Mouse (Mus musculus): ENCODE data around the gene Tas1r1. TPM values are rescaled to one million over a fixed set of nuclear protein-coding genes. Genes with fewer than 3 reads are reported as not detected.

The Tas1r1 gene
- 0.24 and 0.67 TPM in 2 replicates for polyA plus RNA-seq (2014; fragmentation: Nextera tagmentation; extraction: Ambion mirVana)

DNA sequence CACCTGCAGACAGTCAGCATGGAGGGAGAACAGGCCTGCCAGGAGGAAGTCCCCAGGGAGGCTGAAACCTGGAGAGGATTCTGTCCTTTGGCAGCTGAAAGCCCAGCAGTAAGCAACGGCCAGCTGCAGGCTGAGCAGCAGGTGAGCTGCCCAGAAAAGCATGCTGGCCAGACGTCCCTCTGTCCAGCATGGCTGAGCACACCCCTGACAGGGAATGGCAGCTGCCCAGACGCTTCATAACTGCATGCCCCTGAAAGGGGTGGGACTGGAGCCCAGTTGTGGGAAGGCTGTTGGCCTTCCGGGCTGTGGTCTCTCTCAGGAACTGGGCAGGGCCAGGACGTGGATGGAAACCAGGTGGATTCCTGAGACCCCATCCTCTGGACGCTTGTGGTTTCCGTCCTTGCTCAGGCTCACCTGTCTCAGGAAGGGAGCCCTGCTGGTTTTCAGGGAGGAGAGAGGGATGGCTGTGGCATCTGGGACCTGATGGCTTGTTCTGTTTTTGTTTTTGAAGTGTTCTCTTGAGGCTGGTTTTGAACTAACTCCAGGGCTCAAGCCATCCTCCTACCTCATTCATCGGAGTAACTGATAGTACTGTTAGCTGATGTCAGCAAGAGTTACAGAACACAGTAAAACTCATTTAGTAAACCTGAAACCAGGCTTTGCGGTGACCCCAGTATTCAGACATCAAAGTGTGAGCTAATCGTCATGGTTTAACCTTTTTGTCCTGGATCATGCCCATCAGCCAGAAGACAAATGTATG lies at the start of gene Tas1r1:
TSS of gene Tas1r1 (minus strand) at position 344 of the 760 bp plus-strand sequence.
- Histone ChIP-seq H3K4me2 (ENCODE audit: low read depth, low read length, severe bottlenecking) (peak within 1 kb of the TSS; percentile 61), H3K27ac (ENCODE audit: low read depth, low read length) (no peak within 1 kb of the TSS), H3K4me3 (ENCODE audit: low read depth, low read length) (peak within 1 kb of the TSS; percentile 99), H3K9me3 (ENCODE audit: control insufficient read depth, low read length) (no peaks in the 10 kb centered on the region), H3K4me1 (replicated peaks; ENCODE audit: control insufficient read depth, insufficient read depth, low read length) (peaks cover 9% of the 10 kb centered on the region), H3K9ac (ENCODE audit: low read length) (peak within 1 kb of the TSS; percentile 92), H3K27me3 (ENCODE audit: control insufficient read depth, insufficient read depth, low read length) (no peaks in the 10 kb centered on the region), H3K36me3 (ENCODE audit: control insufficient read depth, insufficient read depth, low read length) (peaks cover 15% of the 10 kb centered on the region)
- DNase-seq (ENCODE audit: low spot score) (no peak), ATAC-seq (replicated peaks; ENCODE audit: low FRiP score) (no peak)
- WGBS: 50% methylated on average over 10 of the region's 10 CpGs

GRCm38 (mm10) chr4:152088133-152088532 lies 49.8 kb upstream of the Tas1r1 start:
- DNase-seq (ENCODE audit: low spot score) (no peak), ATAC-seq (replicated peaks; ENCODE audit: low FRiP score) (no peak)
- H3K4me3 ChIP-seq (ENCODE audit: low read depth, low read length): no peak overlapping the region
- no peak overlapping the region for H3K9ac ChIP-seq (ENCODE audit: low read length)
- peak overlapping the region; percentile 97; the same call in 1 of the 2 replicates for H3K4me2 ChIP-seq (ENCODE audit: low read depth, low read length, severe bottlenecking)
- no peak overlapping the region for H3K27ac ChIP-seq (ENCODE audit: low read depth, low read length)
- WGBS: 25% methylated on average over 4 of the region's 4 CpGs
- peaks cover 3% of the 10 kb centered on the region for H3K4me1 ChIP-seq (replicated peaks; ENCODE audit: control insufficient read depth, insufficient read depth, low read length)
- H3K27me3 ChIP-seq (ENCODE audit: control insufficient read depth, insufficient read depth, low read length): peaks cover 2% of the 10 kb centered on the region; the same call in 1 of the 2 replicates
- no peaks in the 10 kb centered on the region for H3K9me3 ChIP-seq (ENCODE audit: control insufficient read depth, low read length)
- H3K36me3 ChIP-seq (ENCODE audit: control insufficient read depth, insufficient read depth, low read length): no peaks in the 10 kb centered on the region

DNA sequence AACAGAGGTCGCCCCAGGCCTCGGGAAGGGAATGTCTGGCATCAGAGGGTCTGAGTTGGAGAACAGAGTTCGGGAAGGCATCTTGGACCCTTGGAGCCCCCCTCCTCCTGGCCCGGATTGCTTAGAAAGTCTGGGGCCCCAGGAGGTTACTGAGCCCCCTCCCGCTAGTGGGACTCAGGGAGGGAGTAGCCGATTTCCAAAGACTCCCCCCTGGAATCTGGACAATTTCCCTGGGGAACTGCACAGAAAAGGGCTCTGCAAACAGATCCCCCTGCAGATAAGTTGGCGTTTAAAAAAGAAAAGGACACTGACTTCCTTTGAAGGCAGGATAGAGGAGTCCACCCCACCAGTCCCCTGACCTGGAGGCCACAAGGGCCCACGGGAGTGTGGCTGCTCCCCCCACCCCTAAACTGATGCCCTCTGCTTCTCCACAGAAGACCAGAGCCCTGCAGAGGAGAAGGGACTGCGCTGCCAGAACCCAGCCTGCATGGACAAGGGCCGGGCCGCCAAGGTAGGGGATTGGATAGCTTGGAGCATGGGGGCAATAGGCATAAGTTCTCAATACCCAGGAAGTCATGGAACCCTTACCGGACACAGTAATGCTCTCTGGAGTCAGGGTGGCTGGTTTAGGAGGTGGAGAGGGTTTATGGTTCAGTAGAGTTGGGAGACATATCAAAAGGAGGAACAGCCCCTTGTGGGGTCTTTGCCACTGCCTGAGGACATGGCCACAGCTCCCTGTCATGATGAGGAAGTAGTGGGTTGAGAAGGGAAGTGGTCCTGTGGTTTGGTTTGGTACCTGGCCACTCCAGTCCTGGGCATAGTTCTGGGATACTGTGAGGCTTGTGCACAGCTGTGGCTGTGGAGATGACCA lies 49.1 kb upstream of the Tas1r1 start:
- no peaks in the 10 kb centered on the region for H3K36me3 ChIP-seq (ENCODE audit: control insufficient read depth, insufficient read depth, low read length)
- H3K4me1 ChIP-seq (replicated peaks; ENCODE audit: control insufficient read depth, insufficient read depth, low read length): peaks cover 3% of the 10 kb centered on the region
- peak overlapping the region; percentile 81 for H3K9ac ChIP-seq (ENCODE audit: low read length)
- no peak for DNase-seq (ENCODE audit: low spot score)
- peaks cover 2% of the 10 kb centered on the region; the same call in 1 of the 2 replicates for H3K27me3 ChIP-seq (ENCODE audit: control insufficient read depth, insufficient read depth, low read length)
- H3K4me2 ChIP-seq (ENCODE audit: low read depth, low read length, severe bottlenecking): peak overlapping the region; percentile 97
- 6% methylated on average over 12 of the region's 12 CpGs for WGBS
- no peak; the same call in 1 of the 2 replicates for ATAC-seq (replicated peaks; ENCODE audit: low FRiP score)
- peak overlapping the region; percentile 75 for H3K4me3 ChIP-seq (ENCODE audit: low read depth, low read length)
- no peak overlapping the region for H3K27ac ChIP-seq (ENCODE audit: low read depth, low read length)
- no peaks in the 10 kb centered on the region for H3K9me3 ChIP-seq (ENCODE audit: control insufficient read depth, low read length)

GRCm38 (mm10) chr4:152086505-152087210 lies 48.3 kb upstream of the Tas1r1 start:
- ATAC-seq (replicated peaks; ENCODE audit: low FRiP score) (peak; percentile 68), DNase-seq (ENCODE audit: low spot score) (peak; percentile 78)
- H3K27me3 ChIP-seq (ENCODE audit: control insufficient read depth, insufficient read depth, low read length): peaks cover 2% of the 10 kb centered on the region; the same call in 1 of the 2 replicates
- H3K27ac ChIP-seq (ENCODE audit: low read depth, low read length): 0 out of 2 replicates have a peak overlapping the region, but pooled peaks have one; percentile 10
- WGBS: under 1% methylated on average over 61 of the region's 92 CpGs
- H3K36me3 ChIP-seq (ENCODE audit: control insufficient read depth, insufficient read depth, low read length): no peaks in the 10 kb centered on the region
- peak overlapping the region; percentile 97 for H3K4me2 ChIP-seq (ENCODE audit: low read depth, low read length, severe bottlenecking)
- peak overlapping the region; percentile 75 for H3K4me3 ChIP-seq (ENCODE audit: low read depth, low read length)
- H3K4me1 ChIP-seq (replicated peaks; ENCODE audit: control insufficient read depth, insufficient read depth, low read length): peaks cover 3% of the 10 kb centered on the region
- peak overlapping the region; percentile 81 for H3K9ac ChIP-seq (ENCODE audit: low read length)
- no peaks in the 10 kb centered on the region for H3K9me3 ChIP-seq (ENCODE audit: control insufficient read depth, low read length)

DNA sequence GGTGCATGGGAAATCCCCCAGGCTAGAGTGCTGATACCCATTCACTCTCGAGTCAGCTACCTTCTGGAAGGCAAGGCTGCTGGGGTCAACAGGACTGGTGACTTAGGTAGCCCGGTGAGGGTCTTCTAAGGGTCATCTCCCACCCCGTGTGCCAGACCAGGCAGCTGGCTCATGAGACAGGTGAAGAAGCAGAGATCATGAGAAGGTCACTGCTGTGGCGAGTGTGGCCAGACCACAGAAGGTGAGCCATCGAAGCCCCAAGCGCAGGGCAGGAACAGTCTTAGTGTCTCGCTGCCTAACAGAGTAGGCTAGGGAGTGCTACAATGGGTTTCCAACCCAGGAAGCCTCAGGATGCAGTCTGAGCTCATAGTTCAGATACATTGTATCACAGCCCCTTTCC lies 46.2 kb upstream of the Tas1r1 start:
- H3K4me1 ChIP-seq (replicated peaks; ENCODE audit: control insufficient read depth, insufficient read depth, low read length): peaks cover 3% of the 10 kb centered on the region
- no peak overlapping the region for H3K9ac ChIP-seq (ENCODE audit: low read length)
- 91% methylated on average over 7 of the region's 7 CpGs for WGBS
- no peak overlapping the region for H3K4me3 ChIP-seq (ENCODE audit: low read depth, low read length)
- no peaks in the 10 kb centered on the region for H3K9me3 ChIP-seq (ENCODE audit: control insufficient read depth, low read length)
- no peak overlapping the region for H3K27ac ChIP-seq (ENCODE audit: low read depth, low read length)
- H3K27me3 ChIP-seq (ENCODE audit: control insufficient read depth, insufficient read depth, low read length): peaks cover 2% of the 10 kb centered on the region; the same call in 1 of the 2 replicates
- no peaks in the 10 kb centered on the region for H3K36me3 ChIP-seq (ENCODE audit: control insufficient read depth, insufficient read depth, low read length)
- ATAC-seq (replicated peaks; ENCODE audit: low FRiP score) (no peak), DNase-seq (ENCODE audit: low spot score) (no peak)
- no peak overlapping the region for H3K4me2 ChIP-seq (ENCODE audit: low read depth, low read length, severe bottlenecking)

DNA sequence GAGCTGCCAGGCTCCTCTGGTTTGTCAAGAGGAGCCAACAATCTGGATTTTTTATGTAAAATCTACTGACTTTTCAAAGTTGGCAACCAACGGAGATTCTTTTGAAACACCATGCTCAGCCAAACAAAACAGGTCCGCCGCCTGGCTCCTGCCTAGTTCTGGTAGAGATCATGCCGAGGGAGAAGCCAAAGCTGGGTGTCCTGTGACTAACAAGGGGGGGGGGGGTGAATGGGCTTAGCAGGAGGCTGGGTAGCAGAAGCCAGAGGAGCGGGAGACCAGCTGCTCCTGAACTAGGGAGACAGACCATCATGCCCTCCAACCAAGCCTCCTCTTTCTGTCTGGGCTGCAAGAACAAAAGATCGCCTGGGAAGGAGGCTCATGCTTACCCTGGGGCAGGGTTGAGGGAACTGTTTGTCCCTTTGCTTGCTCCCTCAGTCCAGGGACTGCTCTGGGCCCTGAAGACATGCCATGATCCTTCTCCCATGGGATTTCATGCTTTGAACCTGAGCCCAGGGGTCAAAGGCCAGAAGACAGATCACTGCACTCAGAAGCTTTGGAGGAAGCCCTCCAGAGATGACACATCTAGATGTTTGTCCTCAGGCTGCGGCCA lies 45.3 kb upstream of the Tas1r1 start:
- Histone ChIP-seq H3K9ac (ENCODE audit: low read length) (no peak overlapping the region), H3K36me3 (ENCODE audit: control insufficient read depth, insufficient read depth, low read length) (no peaks in the 10 kb centered on the region), H3K27ac (ENCODE audit: low read depth, low read length) (no peak overlapping the region), H3K4me3 (ENCODE audit: low read depth, low read length) (no peak overlapping the region), H3K4me2 (ENCODE audit: low read depth, low read length, severe bottlenecking) (no peak overlapping the region), H3K9me3 (ENCODE audit: control insufficient read depth, low read length) (no peaks in the 10 kb centered on the region), H3K4me1 (replicated peaks; ENCODE audit: control insufficient read depth, insufficient read depth, low read length) (peaks cover 3% of the 10 kb centered on the region), H3K27me3 (ENCODE audit: control insufficient read depth, insufficient read depth, low read length) (peaks cover 2% of the 10 kb centered on the region; the same call in 1 of the 2 replicates)
- 70% methylated on average over 7 of the region's 7 CpGs for WGBS
- ATAC-seq (replicated peaks; ENCODE audit: low FRiP score) (no peak), DNase-seq (ENCODE audit: low spot score) (no peak)

DNA sequence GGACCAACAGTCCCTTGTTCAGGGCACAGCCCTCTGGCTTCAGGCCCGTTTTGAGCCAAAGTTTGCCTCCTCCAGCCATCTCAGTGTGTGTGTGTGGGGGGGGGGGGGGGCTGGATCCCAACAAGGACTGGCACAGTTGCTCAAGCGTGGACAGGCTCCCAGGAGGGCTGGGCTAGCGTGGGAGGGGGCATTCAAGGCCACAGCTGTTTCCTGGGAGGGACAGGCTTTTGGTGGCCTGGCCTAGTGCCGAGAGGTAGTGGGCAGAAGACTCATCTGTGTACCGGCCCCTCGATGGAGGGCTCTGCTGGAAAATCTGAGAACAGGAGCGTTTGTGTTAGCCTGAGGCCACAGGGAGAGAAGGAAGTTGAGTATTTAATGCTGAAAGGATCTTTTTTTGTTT lies 41.6 kb upstream of the Tas1r1 start:
- Histone ChIP-seq H3K4me3 (ENCODE audit: low read depth, low read length) (no peak overlapping the region), H3K4me1 (replicated peaks; ENCODE audit: control insufficient read depth, insufficient read depth, low read length) (no peaks in the 10 kb centered on the region), H3K27ac (ENCODE audit: low read depth, low read length) (no peak overlapping the region), H3K27me3 (ENCODE audit: control insufficient read depth, insufficient read depth, low read length) (no peaks in the 10 kb centered on the region), H3K9ac (ENCODE audit: low read length) (no peak overlapping the region), H3K9me3 (ENCODE audit: control insufficient read depth, low read length) (no peaks in the 10 kb centered on the region), H3K36me3 (ENCODE audit: control insufficient read depth, insufficient read depth, low read length) (no peaks in the 10 kb centered on the region), H3K4me2 (ENCODE audit: low read depth, low read length, severe bottlenecking) (no peak overlapping the region)
- WGBS: 82% methylated on average over 7 of the region's 7 CpGs
- no peak for ATAC-seq (replicated peaks; ENCODE audit: low FRiP score)
- DNase-seq (ENCODE audit: low spot score): no peak

DNA sequence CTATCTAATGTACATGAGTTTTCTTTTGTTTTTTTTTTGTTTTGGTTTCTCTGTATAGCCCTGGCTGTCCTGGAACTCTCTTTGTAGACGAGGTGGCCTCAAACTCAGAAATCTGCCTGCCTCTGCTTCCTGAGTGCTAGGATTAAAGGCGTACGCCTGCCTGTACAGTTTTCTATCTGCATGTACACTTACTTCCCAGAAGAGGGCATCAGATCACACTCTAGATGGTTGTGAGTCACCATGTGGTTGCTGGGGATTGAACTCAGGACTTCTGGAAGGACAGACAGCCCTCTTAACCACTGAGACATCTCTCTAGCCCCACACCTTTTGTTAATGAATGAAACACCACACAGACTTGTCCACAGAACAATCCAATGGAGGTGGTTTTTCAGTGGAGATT lies 40.9 kb upstream of the Tas1r1 start:
- no peaks in the 10 kb centered on the region for H3K9me3 ChIP-seq (ENCODE audit: control insufficient read depth, low read length)
- 91% methylated on average over 3 of the region's 3 CpGs for WGBS
- H3K9ac ChIP-seq (ENCODE audit: low read length): no peak overlapping the region
- H3K27me3 ChIP-seq (ENCODE audit: control insufficient read depth, insufficient read depth, low read length): no peaks in the 10 kb centered on the region
- H3K4me3 ChIP-seq (ENCODE audit: low read depth, low read length): no peak overlapping the region
- H3K36me3 ChIP-seq (ENCODE audit: control insufficient read depth, insufficient read depth, low read length): no peaks in the 10 kb centered on the region
- DNase-seq (ENCODE audit: low spot score) (no peak), ATAC-seq (replicated peaks; ENCODE audit: low FRiP score) (no peak)
- H3K27ac ChIP-seq (ENCODE audit: low read depth, low read length): no peak overlapping the region
- no peaks in the 10 kb centered on the region for H3K4me1 ChIP-seq (replicated peaks; ENCODE audit: control insufficient read depth, insufficient read depth, low read length)
- no peak overlapping the region for H3K4me2 ChIP-seq (ENCODE audit: low read depth, low read length, severe bottlenecking)

All from forebrain, embryonic 11.5 days (tissue).